Mouse (Mus musculus) liver, embryonic 13.5 days (tissue): ENCODE measurements around the gene Celf2. TPM values are rescaled to one million over a fixed set of nuclear protein-coding genes. Genes with fewer than 3 reads are reported as not detected.

Experiments
- ATAC-seq: fragments of 200-750 bp; cut with Nextera tagmentation; 2 replicates; pipeline ENCODE4 v1.8.0; 2017; ENCODE audit warnings: low read depth, mild to moderate bottlenecking, moderate number of reproducible peaks, moderate library complexity
- DNase-seq: peaks from one replicate; pipeline ENCODE4 v3.0.0; 2022
- H3K27ac ChIP-seq: fragments of 300-500 bp; sonication (generic); 2 replicates; pipeline ENCODE4 v1.5.1; 2015; ENCODE audit warnings: moderate library complexity, mild to moderate bottlenecking, inconsistent platforms
- H3K27me3 ChIP-seq: fragments of 300-500 bp; sonication (generic); 2 replicates; pipeline ENCODE4 v1.6.1; 2015; ENCODE audit warnings: mild to moderate bottlenecking, inconsistent platforms
- H3K36me3 ChIP-seq: fragments of 300-500 bp; sonication (generic); 2 replicates; pipeline ENCODE4 v1.6.1; 2015; ENCODE audit warnings: mild to moderate bottlenecking, inconsistent platforms
- H3K4me1 ChIP-seq: fragments of 300-500 bp; sonication (generic); replicated peaks from 2 replicates; pipeline ENCODE4 v1.6.1; 2015; ENCODE audit warnings: inconsistent platforms
- H3K4me2 ChIP-seq: fragments of 300-500 bp; sonication (generic); 2 replicates; pipeline ENCODE4 v1.6.1; 2015; ENCODE audit warnings: inconsistent platforms, mild to moderate bottlenecking, moderate library complexity
- H3K4me3 ChIP-seq: fragments of 300-500 bp; sonication (generic); replicated peaks from 2 replicates; pipeline ENCODE4 v1.5.1; 2015; ENCODE audit warnings: mild to moderate bottlenecking, inconsistent platforms
- H3K9ac ChIP-seq: fragments of 300-500 bp; sonication (generic); 2 replicates; pipeline ENCODE4 v1.6.1; 2015; ENCODE audit warnings: mild to moderate bottlenecking, inconsistent platforms
- H3K9me3 ChIP-seq: fragments of 300-500 bp; sonication (generic); replicated peaks from 2 replicates; pipeline ENCODE4 v1.6.1; 2016; ENCODE audit warnings: inconsistent platforms
- WGBS: fragments of 180-500 bp; shearing (Covaris S2); methylation state at CpG from one replicate; pipeline ENCODE4 v1.1.7; 2015; ENCODE audit not compliant: insufficient replicate concordance; 5-methylcytosine and 5-hydroxymethylcytosine counted together
- polyA plus RNA-seq: library from polyadenylated mRNA; unstranded; fragments of >200 nt; fragmentation: Nextera tagmentation; extraction: Ambion mirVana; gene quantifications from 2 replicates; pipeline ENCODE4 v1.2.1, GENCODE M21; 2015

Gene Celf2
- polyA plus RNA-seq, 1 experiment from 2014 or later: 11.0 TPM

DNA sequence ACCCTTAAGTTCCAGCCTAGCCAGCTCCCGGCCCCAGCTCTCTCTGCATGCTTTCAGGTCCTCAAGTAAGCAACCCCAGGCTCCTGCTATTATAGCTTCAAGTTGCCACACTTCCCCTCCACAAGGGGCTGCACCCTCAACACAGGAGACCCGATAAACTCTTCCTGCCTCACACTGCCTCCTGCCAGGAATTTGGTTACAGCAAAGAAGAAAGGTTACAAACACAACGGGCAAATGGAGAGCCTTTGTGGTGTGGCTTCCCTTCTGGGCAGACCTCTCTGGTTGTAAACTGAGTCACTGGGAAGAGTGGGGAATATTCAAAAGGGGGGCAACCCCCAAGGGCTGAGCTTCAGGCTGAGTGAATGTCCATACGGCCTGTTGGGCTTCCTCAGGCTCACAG, 983.1 kb downstream of the Celf2 start:
- ATAC-seq: no peak

DNA sequence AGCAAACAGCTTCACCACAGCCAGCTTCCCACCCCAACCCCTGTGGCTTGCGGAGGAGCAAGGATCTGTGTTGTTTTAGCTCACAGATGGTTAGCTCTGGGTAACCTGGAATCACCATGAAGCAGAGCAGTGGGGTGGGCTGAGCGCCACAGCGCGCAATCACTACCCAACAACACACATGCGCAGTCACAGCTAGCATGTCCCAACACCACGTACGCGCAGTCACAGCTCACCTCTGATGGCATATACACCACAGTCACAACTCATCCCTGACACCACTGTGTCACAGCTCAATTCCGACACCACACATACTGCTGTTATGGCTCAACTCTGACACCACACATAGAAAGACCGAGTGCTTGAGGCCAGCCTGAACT, 985.5 kb downstream of the Celf2 start:
- H3K36me3 ChIP-seq: no peaks in the 10 kb centered on the region
- H3K27ac ChIP-seq: no peak overlapping the region
- H3K9me3 ChIP-seq: no peaks in the 10 kb centered on the region
- no peak overlapping the region for H3K9ac ChIP-seq
- WGBS: 87% methylated on average over 10 of the region's 10 CpGs
- H3K4me2 ChIP-seq: no peak overlapping the region
- no peaks in the 10 kb centered on the region for H3K27me3 ChIP-seq
- ATAC-seq (no peak), DNase-seq (no peak)
- no peaks in the 10 kb centered on the region for H3K4me1 ChIP-seq
- no peak overlapping the region for H3K4me3 ChIP-seq

More for the DNA sequence above, 983.1 kb downstream of the Celf2 start:
- H3K4me3 ChIP-seq: no peak overlapping the region
- no peaks in the 10 kb centered on the region for H3K4me1 ChIP-seq
- no peak overlapping the region for H3K9ac ChIP-seq
- H3K36me3 ChIP-seq: no peaks in the 10 kb centered on the region
- H3K27me3 ChIP-seq: no peaks in the 10 kb centered on the region
- 42% methylated on average over 4 of the region's 4 CpGs for WGBS
- DNase-seq: no peak
- H3K9me3 ChIP-seq: no peaks in the 10 kb centered on the region
- no peak overlapping the region for H3K4me2 ChIP-seq
- no peak overlapping the region for H3K27ac ChIP-seq

DNA sequence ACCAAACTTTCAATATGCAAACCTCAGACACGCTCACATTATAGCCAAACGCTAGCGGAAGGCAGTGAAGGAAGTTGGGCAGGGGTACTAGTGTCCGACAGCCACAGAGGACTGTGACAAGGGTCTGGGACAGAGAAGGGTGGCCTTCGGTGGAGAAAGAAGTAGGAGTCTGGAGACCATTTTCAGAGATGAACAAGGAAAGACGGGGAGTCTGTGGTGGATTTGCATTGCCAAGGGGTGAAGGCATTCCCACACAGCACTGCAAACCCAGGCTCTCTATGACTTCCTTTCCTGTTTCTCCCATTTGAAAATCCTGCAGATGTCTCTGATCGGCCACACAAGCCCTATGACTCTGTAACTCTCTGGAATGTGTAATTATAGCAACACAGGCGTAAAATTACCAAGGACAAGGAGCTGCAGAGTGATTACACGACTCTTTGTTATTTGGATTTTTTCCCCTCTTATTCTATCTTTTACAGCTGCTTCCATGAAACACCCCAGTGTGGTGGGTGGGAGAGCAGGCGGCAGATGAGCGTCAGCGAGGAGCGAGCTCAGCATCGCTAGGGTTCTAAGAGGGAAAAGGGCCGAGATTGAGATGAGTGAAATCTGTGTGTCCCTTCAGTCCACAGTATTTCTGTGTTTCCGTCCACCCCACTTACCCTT, 986.0 kb downstream of the Celf2 start:
- Histone ChIP-seq H3K27ac (no peak overlapping the region), H3K4me2 (no peak overlapping the region), H3K27me3 (no peaks in the 10 kb centered on the region), H3K9me3 (no peaks in the 10 kb centered on the region), H3K9ac (no peak overlapping the region), H3K4me3 (no peak overlapping the region), H3K4me1 (no peaks in the 10 kb centered on the region), H3K36me3 (no peaks in the 10 kb centered on the region)
- DNase-seq (no peak), ATAC-seq (no peak)
- 74% methylated on average over 16 of the region's 16 CpGs for WGBS

DNA sequence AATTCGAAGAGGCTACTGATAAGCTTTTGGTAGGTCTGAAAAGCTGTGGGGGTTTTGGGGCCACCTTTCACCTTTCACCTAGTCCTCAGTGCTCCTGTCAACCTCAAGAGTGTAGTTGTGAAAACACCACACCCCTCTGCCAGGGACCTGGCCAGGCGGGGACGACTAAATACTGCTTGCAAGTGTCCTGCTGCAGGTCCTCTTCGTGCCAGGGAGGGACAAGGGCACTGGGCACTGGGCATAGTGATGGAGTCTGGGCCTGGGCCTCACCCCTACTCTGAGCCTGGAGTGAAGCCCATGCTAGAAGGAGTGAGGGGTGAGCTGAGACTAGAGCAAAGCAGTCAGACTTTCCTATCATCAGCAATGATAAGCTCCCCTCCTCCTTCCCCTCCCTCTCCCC, 987.0 kb downstream of the Celf2 start:
- H3K36me3 ChIP-seq: no peaks in the 10 kb centered on the region
- H3K4me3 ChIP-seq: no peak overlapping the region
- ATAC-seq (no peak), DNase-seq (no peak)
- no peaks in the 10 kb centered on the region for H3K27me3 ChIP-seq
- no peaks in the 10 kb centered on the region for H3K4me1 ChIP-seq
- H3K9ac ChIP-seq: no peak overlapping the region
- no peaks in the 10 kb centered on the region for H3K9me3 ChIP-seq
- H3K27ac ChIP-seq: no peak overlapping the region
- 67% methylated on average over 4 of the region's 4 CpGs for WGBS
- no peak overlapping the region for H3K4me2 ChIP-seq

DNA sequence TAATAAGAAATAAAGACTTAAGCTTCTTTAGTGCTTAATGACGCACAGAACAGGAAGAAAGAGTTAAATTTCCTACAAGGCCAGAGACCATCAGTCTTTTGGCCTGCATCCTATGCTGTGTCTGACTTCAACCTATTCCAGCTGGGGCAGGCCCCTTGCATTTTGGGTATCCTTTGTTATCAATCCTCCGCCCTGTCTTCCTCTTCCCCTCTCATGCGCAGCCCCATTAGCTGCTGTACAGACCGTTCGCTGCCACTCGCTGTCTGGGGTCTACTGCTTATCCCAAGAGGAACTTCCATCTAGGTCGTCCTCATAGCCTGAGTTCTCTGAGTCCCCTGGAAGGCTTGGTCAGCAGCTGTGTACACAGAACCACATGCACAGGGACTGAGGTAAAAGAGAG, 996.2 kb downstream of the Celf2 start:
- no peak for DNase-seq

DNA sequence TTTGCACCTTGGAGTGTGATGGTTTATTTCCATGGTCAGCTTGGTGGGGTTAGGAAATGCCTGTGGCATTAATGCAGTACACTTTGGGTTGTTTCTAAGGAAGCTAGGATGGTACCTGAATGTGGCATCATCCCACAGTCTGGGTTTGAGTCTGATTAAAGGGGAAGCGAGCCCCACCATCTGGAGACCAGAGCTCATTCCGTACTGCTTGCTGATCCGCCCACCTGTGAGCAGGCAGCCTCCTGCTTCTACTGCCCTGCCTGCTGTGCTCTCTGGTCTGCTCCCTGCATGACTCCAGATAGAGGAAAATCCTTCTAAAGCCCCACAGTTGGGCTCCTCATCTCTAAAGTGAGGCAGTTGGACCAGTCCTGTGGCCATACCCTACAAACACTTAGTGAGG, 1002.3 kb downstream of the Celf2 start:
- 63% methylated on average over 3 of the region's 3 CpGs for WGBS
- Histone ChIP-seq H3K4me3 (no peak overlapping the region), H3K27ac (no peak overlapping the region), H3K9ac (no peak overlapping the region), H3K27me3 (no peaks in the 10 kb centered on the region), H3K36me3 (no peaks in the 10 kb centered on the region), H3K4me1 (no peaks in the 10 kb centered on the region), H3K4me2 (no peak overlapping the region), H3K9me3 (no peaks in the 10 kb centered on the region)
- ATAC-seq (no peak), DNase-seq (no peak)

More for the DNA sequence above, 996.2 kb downstream of the Celf2 start:
- no peak overlapping the region for H3K9ac ChIP-seq
- H3K4me2 ChIP-seq: no peak overlapping the region
- no peak for ATAC-seq
- no peak overlapping the region for H3K27ac ChIP-seq
- no peaks in the 10 kb centered on the region for H3K36me3 ChIP-seq
- 57% methylated on average over 7 of the region's 7 CpGs for WGBS
- H3K4me1 ChIP-seq: no peaks in the 10 kb centered on the region
- no peaks in the 10 kb centered on the region for H3K9me3 ChIP-seq
- no peaks in the 10 kb centered on the region for H3K27me3 ChIP-seq
- H3K4me3 ChIP-seq: no peak overlapping the region

DNA sequence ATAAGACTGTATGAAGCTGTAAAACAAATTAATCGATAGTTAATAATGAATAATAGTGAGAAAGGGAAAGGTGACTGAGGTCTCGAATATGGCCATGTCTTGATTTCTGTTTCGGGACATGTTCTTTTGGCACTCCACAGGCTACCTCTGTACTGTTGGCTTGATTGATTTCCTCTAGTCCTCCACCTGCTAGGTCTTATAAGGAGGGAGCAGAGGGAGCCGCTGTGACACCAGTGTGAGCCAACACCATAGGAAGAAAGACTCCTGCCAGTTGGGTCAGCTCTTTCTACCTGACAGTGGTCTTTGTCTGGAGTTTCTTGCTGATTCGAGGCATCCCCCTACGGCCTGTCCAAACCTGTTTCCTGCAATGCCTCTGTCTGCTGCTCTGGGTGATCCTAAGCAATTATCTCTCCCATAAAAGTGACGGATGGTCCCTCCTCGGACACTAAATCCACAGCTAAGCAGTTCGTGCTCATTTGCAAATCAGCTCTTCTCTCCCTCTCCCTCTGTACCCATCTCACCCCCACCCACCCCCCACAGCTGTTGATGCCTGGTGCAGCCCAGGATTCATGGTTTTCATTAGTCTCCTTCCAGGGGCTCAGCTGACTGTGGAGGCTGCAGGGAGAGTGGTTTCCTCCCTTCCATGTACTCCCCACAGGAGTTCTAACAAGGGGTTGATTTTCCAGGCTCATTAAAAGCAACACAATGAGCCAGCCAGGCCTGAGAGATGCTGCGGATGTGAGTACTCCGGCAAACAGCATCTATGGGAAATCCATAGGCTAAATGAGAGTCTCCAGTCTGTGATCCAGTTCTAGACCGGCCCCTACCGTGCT, 1003.2 kb downstream of the Celf2 start:
- H3K36me3 ChIP-seq: no peaks in the 10 kb centered on the region
- H3K27me3 ChIP-seq: no peaks in the 10 kb centered on the region
- ATAC-seq (no peak), DNase-seq (no peak)
- H3K9ac ChIP-seq: no peak overlapping the region
- H3K4me3 ChIP-seq: no peak overlapping the region
- 70% methylated on average over 13 of the region's 13 CpGs for WGBS
- H3K27ac ChIP-seq: no peak overlapping the region
- H3K9me3 ChIP-seq: no peaks in the 10 kb centered on the region
- no peak overlapping the region for H3K4me2 ChIP-seq
- no peaks in the 10 kb centered on the region for H3K4me1 ChIP-seq

DNA sequence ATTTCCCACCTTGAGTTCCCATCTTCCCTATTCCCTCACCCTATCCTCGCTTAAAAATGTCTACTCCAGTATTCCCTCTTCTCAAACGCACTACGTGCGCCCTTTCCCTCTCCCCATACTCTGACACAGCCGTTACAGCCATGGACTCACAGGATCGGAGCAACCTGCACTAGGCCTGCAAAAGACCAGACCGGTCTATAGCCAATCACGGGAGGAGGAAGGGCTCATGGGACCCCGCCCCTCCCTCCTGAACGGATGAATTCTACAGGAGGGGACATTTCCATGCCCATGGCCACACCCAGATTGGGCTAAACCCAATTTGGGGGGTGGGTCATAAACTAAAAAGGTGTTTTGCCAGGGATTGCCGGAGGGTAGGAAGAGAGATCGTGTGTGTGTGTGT, 1003.8 kb downstream of the Celf2 start:
- Histone ChIP-seq H3K4me2 (no peak overlapping the region), H3K4me3 (no peak overlapping the region), H3K36me3 (no peaks in the 10 kb centered on the region), H3K27ac (no peak overlapping the region), H3K9me3 (no peaks in the 10 kb centered on the region), H3K27me3 (no peaks in the 10 kb centered on the region), H3K4me1 (no peaks in the 10 kb centered on the region), H3K9ac (no peak overlapping the region)
- 72% methylated on average over 12 of the region's 12 CpGs for WGBS
- DNase-seq (no peak), ATAC-seq (no peak)

DNA sequence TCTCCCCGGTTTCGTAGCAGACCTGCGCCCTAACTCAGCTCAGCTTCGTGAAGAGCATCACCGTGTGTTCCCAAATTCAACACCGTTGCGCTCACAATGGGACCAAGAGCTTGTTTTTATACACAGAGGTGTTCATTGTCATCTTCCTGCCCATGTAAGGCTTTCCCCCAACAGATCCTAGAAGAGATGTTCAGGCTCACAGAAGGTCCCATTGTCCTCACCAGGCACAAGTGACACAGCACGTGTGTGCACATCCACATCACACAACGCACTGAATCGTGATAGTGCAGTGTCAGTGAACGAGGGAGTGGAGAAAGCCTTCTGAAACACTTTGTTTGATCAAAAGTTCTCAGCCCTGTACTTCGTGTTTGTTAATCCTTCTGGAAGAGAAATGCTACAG, 1011.3 kb downstream of the Celf2 start:
- H3K9ac ChIP-seq: no peak overlapping the region
- H3K27me3 ChIP-seq: no peaks in the 10 kb centered on the region
- H3K36me3 ChIP-seq: no peaks in the 10 kb centered on the region
- no peaks in the 10 kb centered on the region for H3K4me1 ChIP-seq
- ATAC-seq (no peak), DNase-seq (no peak)
- WGBS: 72% methylated on average over 12 of the region's 12 CpGs
- no peak overlapping the region for H3K4me2 ChIP-seq
- no peaks in the 10 kb centered on the region for H3K9me3 ChIP-seq
- H3K27ac ChIP-seq: no peak overlapping the region
- H3K4me3 ChIP-seq: no peak overlapping the region

DNA sequence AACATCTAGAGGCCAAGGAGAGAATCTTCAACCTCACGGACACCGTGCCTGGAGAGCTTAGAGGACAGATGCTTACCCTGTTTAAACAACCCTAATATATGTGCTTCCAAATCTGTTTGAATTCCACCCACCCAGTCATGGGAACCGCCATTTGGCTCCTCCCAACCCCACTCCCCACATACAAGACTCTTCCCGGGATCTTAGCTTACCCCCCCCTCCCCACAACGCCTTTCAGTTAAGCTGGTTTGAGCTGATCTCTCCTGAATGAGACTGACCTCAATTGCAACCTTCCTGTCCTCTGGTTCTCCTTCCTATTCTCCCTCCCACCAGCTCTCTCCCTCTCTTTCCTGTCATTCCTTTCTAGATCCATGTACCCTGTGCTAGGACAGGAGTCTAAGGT, 1011.7 kb downstream of the Celf2 start:
- no peaks in the 10 kb centered on the region for H3K27me3 ChIP-seq
- H3K4me1 ChIP-seq: no peaks in the 10 kb centered on the region
- ATAC-seq (no peak), DNase-seq (no peak)
- no peaks in the 10 kb centered on the region for H3K9me3 ChIP-seq
- no peaks in the 10 kb centered on the region for H3K36me3 ChIP-seq
- H3K9ac ChIP-seq: no peak overlapping the region
- no peak overlapping the region for H3K27ac ChIP-seq
- WGBS: 54% methylated on average over 5 of the region's 5 CpGs
- no peak overlapping the region for H3K4me3 ChIP-seq
- H3K4me2 ChIP-seq: no peak overlapping the region

DNA sequence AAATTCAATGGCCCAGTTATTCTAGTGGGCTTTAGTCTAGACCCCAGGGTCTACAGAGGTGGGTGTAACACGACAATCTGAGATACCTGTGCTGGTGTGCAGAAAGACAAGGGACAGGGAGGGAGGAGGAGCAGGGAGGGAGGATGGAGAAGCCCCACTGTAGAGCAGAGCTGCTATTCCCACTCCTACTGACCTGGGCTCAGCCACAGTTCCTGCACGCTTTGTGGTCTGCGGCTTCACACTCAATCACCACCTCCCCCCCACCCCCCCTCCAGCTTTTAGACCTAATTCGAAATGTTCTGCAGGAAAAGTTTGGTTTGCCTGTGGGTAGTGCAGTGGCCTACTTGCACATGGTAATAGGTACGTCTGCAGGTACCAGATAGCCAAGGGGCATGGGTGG, 1015.5 kb downstream of the Celf2 start:
- no peaks in the 10 kb centered on the region for H3K4me1 ChIP-seq
- no peaks in the 10 kb centered on the region for H3K27me3 ChIP-seq
- no peak overlapping the region for H3K27ac ChIP-seq
- DNase-seq: no peak
- H3K36me3 ChIP-seq: no peaks in the 10 kb centered on the region
- whole genome bisulfite sequencing: 41% methylated on average over 5 of the region's 5 CpGs
- H3K9ac ChIP-seq: no peak overlapping the region
- no peaks in the 10 kb centered on the region for H3K9me3 ChIP-seq
- no peak overlapping the region for H3K4me3 ChIP-seq
- ATAC-seq: no peak
- H3K4me2 ChIP-seq: no peak overlapping the region

DNA sequence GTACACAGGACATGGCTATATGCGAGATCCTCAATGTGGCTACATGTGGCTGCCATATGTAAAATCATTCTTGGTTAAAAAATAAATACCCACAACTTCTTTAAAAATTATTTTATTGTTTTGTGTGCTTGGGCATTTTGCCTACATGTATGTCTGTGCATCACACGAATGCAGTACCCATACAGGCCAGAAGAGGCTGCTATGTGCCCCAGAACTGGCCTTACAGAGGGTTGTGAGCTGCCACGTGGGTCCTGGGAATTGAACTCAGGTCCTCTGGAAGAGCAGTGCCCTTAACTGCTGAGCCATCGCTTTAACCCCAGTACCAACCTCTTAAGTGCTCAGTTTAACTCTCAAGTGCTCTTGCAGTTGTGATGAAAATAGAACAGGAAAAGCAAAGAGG, 1018.5 kb downstream of the Celf2 start:
- H3K27me3 ChIP-seq: no peaks in the 10 kb centered on the region

More for the DNA sequence above, 1018.5 kb downstream of the Celf2 start:
- ATAC-seq (no peak), DNase-seq (no peak)
- H3K9ac ChIP-seq: no peak overlapping the region
- no peak overlapping the region for H3K4me2 ChIP-seq
- H3K4me1 ChIP-seq: no peaks in the 10 kb centered on the region
- H3K9me3 ChIP-seq: no peaks in the 10 kb centered on the region
- no peaks in the 10 kb centered on the region for H3K36me3 ChIP-seq
- no peak overlapping the region for H3K4me3 ChIP-seq
- H3K27ac ChIP-seq: no peak overlapping the region
- WGBS: 57% methylated on average over 4 of the region's 4 CpGs
